Mouse (Mus musculus) kidney, embryonic 16.5 days (tissue): ENCODE measurements around the gene Lhx8. TPM values are rescaled to one million over a fixed set of nuclear protein-coding genes. Genes with fewer than 3 reads are reported as not detected.

Experiments
- ATAC-seq: fragments of 200-750 bp; cut with Nextera tagmentation; 2 replicates; pipeline ENCODE4 v1.8.0; 2017; ENCODE audit warnings: moderate TSS enrichment; ENCODE audit not compliant: low FRiP score, low TSS enrichment
- H3K27ac ChIP-seq: fragments of 300-500 bp; sonication (generic); 2 replicates; pipeline ENCODE4 v1.5.1; 2014; ENCODE audit warnings: low read length
- H3K27me3 ChIP-seq: fragments of 300-500 bp; sonication (generic); 2 replicates; pipeline ENCODE4 v1.6.1; 2014; ENCODE audit warnings: low read length, control low read depth, mixed read lengths; ENCODE audit not compliant: insufficient read depth
- H3K36me3 ChIP-seq: fragments of 300-500 bp; sonication (generic); 2 replicates; pipeline ENCODE4 v1.6.1; 2014; ENCODE audit warnings: low read length, control low read depth, mixed read lengths; ENCODE audit not compliant: insufficient read depth
- H3K4me1 ChIP-seq: fragments of 300-500 bp; sonication (generic); 2 replicates; pipeline ENCODE4 v1.6.1; 2014; ENCODE audit warnings: low read length, control low read depth, mixed read lengths; ENCODE audit not compliant: insufficient read depth
- H3K4me2 ChIP-seq: fragments of 300-500 bp; sonication (generic); replicated peaks from 2 replicates; pipeline ENCODE4 v1.6.1; 2014; ENCODE audit warnings: low read depth, low read length
- H3K4me3 ChIP-seq: fragments of 300-500 bp; sonication (generic); 2 replicates; pipeline ENCODE4 v1.5.1; 2014; ENCODE audit warnings: mild to moderate bottlenecking, low read length
- H3K9ac ChIP-seq: fragments of 300-500 bp; sonication (generic); replicated peaks from 2 replicates; pipeline ENCODE4 v1.6.1; 2014; ENCODE audit warnings: low read length
- H3K9me3 ChIP-seq: fragments of 300-500 bp; sonication (generic); 2 replicates; pipeline ENCODE4 v1.6.1; 2016; ENCODE audit warnings: low read length, control low read depth
- WGBS: fragments of 180-500 bp; shearing (Covaris S2); extraction: QIAGEN DNeasy Blood & Tissue Kit; methylation state at CpG from one replicate; pipeline ENCODE4 v1.1.7; 2014; 5-methylcytosine and 5-hydroxymethylcytosine counted together
- polyA plus RNA-seq: library from polyadenylated mRNA; unstranded; fragments of >200 nt; fragmentation: Nextera tagmentation; extraction: Ambion mirVana; gene quantifications from 2 replicates; pipeline ENCODE4 v1.2.1, GENCODE M21; 2015

The Lhx8 gene
- polyA plus RNA-seq, 1 experiment from 2014 or later = 0.20 TPM

GRCm38 (mm10) chr3:154268313-154268712, 62.1 kb downstream of the Lhx8 start:
- H3K27me3 ChIP-seq = peaks cover 9% of the 10 kb centered on the region; the same call in 1 of the 2 replicates
- H3K9ac ChIP-seq = no peak overlapping the region
- ATAC-seq = no peak
- H3K9me3 ChIP-seq = no peaks in the 10 kb centered on the region
- H3K4me1 ChIP-seq = peaks cover 3% of the 10 kb centered on the region; the same call in 1 of the 2 replicates
- WGBS = 68% methylated on average over 9 of the region's 9 CpGs
- no peak overlapping the region for H3K27ac ChIP-seq
- H3K4me3 ChIP-seq = no peak overlapping the region
- no peak overlapping the region for H3K4me2 ChIP-seq
- H3K36me3 ChIP-seq = no peaks in the 10 kb centered on the region

GRCm38 (mm10) chr3:154257312-154257711, 73.1 kb downstream of the Lhx8 start:
- no peak overlapping the region for H3K4me3 ChIP-seq
- no peak overlapping the region for H3K27ac ChIP-seq
- H3K9me3 ChIP-seq = no peaks in the 10 kb centered on the region
- no peaks in the 10 kb centered on the region for H3K4me1 ChIP-seq
- no peaks in the 10 kb centered on the region for H3K36me3 ChIP-seq
- no peaks in the 10 kb centered on the region for H3K27me3 ChIP-seq
- ATAC-seq = no peak
- H3K4me2 ChIP-seq = no peak overlapping the region
- H3K9ac ChIP-seq = no peak overlapping the region
